Mouse (Mus musculus) kidney, postnatal 36 days (tissue): ENCODE measurements at regions not wholly inside any gene's neighbourhood (a gene's known extent, or its start where the extent isn't known, plus 50 kb on each side); places are given as distances from the start of the nearest gene placed in this dataset.

ENCODE experiments used
- DNase-seq, 2 experiments: peaks; one replicate each; pipeline ENCODE4 v3.0.0; 2021 to 2022; ENCODE audit warnings: mixed read lengths in 2 of 2

GRCm38 (mm10) chr10:109140421-109140938 lies 129.7 kb upstream of the Syt1 start:
- DNase-seq, result no peak

DNA sequence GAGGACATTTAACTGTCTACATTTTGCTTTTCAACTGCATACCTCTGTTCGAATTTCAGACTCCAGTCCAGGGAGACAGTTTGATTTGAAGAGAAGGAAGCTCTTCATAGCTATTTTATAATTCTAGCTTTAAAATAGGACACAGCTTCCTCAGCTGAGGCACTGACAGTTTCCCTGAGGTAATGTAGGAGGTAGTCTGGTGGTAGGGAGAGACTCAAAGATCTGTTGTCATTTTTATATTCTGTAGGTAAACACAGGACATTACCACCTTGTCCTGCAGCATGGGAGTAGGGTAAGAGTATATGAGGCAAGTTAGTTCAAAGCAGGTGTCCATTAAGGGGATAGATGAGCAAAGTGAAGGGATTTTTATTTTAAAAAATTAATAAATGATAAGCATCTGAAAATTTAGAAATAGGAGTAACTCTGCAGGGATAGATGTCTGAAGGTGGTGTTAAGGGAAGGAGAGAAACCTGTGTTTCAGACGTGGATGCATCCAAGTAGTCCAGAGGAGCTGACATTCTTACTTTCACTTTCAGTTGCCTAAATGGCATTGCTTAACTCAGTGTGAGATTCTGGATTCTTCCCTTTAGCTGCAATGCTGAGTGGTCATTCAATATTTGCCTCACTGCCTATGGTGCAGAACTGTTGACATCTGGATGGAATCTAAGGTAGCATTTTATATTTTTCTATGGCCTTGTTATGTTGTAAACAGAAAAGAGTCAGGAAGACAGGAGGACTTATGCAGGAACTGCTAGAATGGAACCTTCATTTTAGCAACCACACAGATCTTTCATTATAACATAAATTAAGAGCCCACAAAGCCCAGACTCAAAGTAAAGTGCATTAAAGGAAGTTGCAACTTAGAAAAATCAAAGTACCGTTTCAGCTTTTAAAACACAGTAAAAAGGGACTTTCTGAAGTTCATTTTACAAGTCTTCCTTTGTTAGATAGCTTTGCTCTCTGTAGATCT lies 126.3 kb upstream of the Syt1 start:
- no peak for DNase-seq

GRCm38 (mm10) chr10:109134521-109134920 lies 123.7 kb upstream of the Syt1 start:
- no peak for DNase-seq

DNA sequence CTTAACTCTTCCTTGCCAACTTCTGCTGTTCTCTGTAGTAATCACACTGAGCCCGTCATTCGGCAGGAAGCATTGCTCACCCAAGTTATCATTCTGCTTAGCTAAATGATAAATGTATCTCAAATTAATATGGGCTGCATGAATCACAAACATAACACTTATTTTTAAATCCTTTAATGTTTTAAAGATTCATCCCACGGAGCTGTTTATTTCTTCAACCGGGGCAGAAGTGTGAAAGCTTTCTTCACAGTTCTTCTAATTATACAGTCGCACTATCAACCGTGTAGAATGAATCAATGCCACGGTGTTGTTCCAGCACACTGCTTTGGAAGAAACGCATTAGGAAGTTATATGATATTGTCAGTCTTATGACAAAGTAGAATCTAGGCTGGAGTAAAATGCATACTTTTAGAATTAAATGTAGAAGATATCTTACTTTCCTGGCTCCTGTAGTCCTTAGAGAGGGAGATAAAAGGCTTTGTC lies 121.3 kb upstream of the Syt1 start:
- no peak for DNase-seq

DNA sequence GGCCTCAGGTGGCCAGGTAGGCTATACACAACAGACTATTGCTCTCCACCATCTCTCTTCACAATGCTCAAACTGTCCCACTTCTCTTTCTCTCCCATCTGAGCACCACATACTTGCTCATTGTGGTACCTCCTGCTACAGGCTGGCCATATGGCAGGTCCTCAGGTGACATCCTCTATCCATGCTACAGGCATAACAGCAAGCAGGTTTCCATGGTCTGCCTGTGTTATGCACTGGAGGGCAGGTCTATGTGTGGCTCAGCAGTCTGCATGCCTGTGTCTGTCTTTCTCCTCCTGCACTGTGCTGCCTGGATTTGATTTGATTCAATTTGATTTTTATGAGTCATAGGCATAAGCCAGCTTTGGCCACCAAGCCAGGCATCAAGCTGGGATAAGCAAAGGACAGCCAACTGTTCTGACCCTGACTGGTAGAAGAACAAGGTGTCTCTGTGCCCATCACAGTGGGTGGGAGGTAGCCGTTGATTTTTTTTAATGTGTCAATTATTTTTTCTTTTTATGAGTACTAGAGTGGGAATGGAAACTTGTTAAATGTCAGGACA lies 118.8 kb upstream of the Syt1 start:
- no peak for DNase-seq

DNA sequence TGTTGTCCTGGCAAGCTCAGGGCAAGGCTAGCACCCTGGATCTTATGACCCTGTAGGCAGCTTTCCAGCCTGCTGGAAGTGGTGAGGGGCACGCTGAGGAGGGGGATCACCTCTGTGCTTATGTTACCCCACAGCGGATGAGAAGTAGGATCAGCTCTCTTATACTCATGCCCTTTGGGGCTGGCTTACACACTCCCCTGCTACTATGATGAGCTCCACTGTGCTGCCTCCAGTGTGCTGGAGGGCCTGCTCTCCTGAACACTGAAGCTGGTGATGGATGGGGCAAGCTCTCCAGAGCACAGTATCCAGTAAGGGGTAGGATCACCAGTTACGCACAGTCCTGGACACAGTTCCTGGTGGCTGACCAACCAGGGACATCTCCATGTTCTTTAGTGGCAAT lies 118.3 kb upstream of the Syt1 start:
- no peak for DNase-seq

GRCm38 (mm10) chr10:109126699-109127098 lies 115.9 kb upstream of the Syt1 start:
- DNase-seq, result no peak

DNA sequence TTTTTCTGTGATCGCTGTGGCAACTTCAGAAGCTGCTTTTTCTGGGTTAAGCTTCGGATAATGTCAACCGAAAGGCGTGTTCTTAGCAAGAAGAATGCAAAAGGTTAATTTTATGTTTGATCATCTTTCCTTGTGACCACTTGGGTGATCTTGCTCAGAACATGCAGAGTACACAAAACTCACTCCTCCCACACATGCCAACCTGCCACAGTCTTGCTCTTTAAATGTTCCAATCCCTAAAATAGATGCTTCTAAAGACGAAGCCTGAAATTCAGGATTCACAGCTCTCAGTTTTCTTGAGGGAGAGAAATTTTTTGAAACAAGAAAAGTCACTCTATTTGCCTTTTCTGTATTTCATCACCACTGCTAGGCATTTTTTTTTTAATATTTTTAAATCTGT lies 106.4 kb upstream of the Syt1 start:
- no peak for DNase-seq

GRCm38 (mm10) chr10:109115013-109115627 lies 104.3 kb upstream of the Syt1 start:
- DNase-seq, result no peak

DNA sequence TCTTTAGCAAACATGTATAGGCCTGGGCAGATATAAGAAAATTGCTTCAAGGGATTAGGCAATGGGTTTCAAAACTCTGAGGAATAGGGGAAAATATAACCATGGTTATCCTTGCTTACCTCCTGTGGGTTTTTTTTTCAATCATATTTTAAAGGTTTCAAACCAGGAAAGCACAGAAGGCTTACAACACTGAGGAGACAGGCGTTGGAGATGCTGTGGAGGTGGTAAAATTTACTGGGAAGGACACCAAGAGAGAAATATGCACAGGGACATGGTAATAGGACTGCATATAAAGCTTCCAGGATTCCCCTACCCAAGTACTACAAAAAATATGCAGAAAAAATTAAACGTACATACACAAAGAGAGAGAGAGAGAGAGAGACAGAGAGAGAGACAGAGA lies 95.0 kb upstream of the Syt1 start:
- DNase-seq, result no peak

DNA sequence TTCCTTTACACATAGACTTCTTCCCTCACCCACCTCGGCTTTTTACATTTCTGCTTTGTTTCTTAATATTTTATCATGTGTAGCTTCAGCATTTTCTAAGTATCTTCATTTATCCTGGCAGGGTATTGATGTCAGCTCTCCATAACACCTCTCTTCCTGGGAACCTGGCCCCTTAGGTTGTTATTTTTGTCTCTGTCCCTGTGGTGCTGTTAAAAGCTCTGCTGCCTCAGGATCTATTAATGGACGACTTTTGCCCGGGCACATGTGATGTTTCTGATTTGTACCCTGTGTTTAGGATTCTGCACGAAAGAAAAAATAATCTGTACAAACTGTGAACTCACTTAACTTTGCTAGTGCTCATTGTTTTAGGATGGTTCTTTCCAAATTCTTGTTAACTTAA lies 81.4 kb upstream of the Syt1 start:
- no peak for DNase-seq

DNA sequence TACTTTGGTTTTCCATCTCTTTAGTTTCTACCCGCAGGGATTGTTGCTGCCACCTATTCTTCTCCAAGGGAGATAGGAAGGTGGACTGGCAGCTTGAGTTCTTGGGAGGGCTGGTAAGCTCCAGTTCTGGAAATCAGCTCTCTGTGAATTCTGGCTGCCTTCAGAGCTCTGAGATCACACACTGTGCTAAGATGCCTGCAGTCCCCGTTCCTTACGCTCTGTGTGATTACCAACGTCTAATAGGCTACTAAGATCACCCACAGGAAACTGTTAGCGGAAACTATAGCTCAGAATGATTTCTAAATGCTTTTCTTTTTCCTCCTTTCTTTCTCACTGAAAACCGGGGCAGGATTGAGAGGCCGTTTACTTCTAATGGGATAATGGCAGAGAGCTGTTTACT lies 69.0 kb upstream of the Syt1 start:
- DNase-seq, result no peak

DNA sequence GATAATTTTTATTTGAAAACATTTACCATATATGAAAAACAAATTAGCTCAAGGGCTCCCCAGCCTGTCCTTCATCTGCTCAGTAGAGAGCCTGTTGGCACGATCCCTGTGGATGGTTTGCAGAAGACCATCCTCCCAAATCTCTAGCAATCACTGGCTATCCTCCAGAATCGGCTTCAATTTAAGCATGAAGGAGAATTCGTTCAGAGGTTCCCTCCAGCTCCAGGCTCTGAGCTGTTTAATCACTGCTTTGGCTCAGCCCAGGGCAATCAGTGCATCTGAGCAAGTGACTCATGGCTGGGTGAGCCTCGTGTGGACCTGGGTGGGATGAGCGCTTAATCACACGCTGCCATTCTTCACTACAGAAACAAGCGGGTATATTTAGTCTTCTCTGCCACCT lies 63.4 kb upstream of the Syt1 start:
- DNase-seq, result no peak
